Mouse (Mus musculus) midbrain, embryonic 15.5 days (tissue): ENCODE results near the gene Fryl. TPM values are rescaled to one million over a fixed set of nuclear protein-coding genes. Genes with fewer than 3 reads are reported as not detected.

ENCODE experiments used
- ATAC-seq: fragments of 200-750 bp; cut with Nextera tagmentation; replicated peaks from 2 replicates; pipeline ENCODE4 v1.8.0; 2017; ENCODE audit warnings: moderate TSS enrichment
- H3K27ac ChIP-seq: fragments of 300-500 bp; sonication (generic); 2 replicates; pipeline ENCODE4 v1.5.1; 2015; ENCODE audit warnings: mild to moderate bottlenecking, inconsistent platforms
- H3K27me3 ChIP-seq: fragments of 300-500 bp; sonication (generic); replicated peaks from 2 replicates; pipeline ENCODE4 v1.6.1; 2015; ENCODE audit warnings: inconsistent platforms
- H3K36me3 ChIP-seq: fragments of 300-500 bp; sonication (generic); replicated peaks from 2 replicates; pipeline ENCODE4 v1.6.1; 2015; ENCODE audit warnings: inconsistent platforms
- H3K4me1 ChIP-seq: fragments of 300-500 bp; sonication (generic); 2 replicates; pipeline ENCODE4 v1.6.1; 2015; ENCODE audit warnings: inconsistent platforms
- H3K4me2 ChIP-seq: fragments of 300-500 bp; sonication (generic); 2 replicates; pipeline ENCODE4 v1.6.1; 2015; ENCODE audit warnings: inconsistent platforms, mild to moderate bottlenecking, moderate library complexity
- H3K4me3 ChIP-seq: fragments of 300-500 bp; sonication (generic); 2 replicates; pipeline ENCODE4 v1.5.1; 2015; ENCODE audit warnings: mild to moderate bottlenecking, inconsistent platforms
- H3K9ac ChIP-seq: fragments of 300-500 bp; sonication (generic); 2 replicates; pipeline ENCODE4 v1.6.1; 2015; ENCODE audit warnings: mild to moderate bottlenecking, inconsistent platforms
- H3K9me3 ChIP-seq: fragments of 300-500 bp; sonication (generic); 2 replicates; pipeline ENCODE4 v1.6.1; 2016; ENCODE audit warnings: inconsistent platforms
- WGBS: fragments of 180-500 bp; shearing (Covaris S2); methylation state at CpG from one replicate; pipeline ENCODE4 v1.1.7; 2015; ENCODE audit warnings: mixed read lengths; 5-methylcytosine and 5-hydroxymethylcytosine counted together
- polyA plus RNA-seq: library from polyadenylated mRNA; unstranded; fragments of >200 nt; fragmentation: Nextera tagmentation; extraction: Ambion mirVana; gene quantifications from 2 replicates; pipeline ENCODE4 v1.2.1, GENCODE M21; 2015

Fryl gene
- polyA plus RNA-seq, 1 experiment from 2014 or later, result 47.5 TPM

DNA sequence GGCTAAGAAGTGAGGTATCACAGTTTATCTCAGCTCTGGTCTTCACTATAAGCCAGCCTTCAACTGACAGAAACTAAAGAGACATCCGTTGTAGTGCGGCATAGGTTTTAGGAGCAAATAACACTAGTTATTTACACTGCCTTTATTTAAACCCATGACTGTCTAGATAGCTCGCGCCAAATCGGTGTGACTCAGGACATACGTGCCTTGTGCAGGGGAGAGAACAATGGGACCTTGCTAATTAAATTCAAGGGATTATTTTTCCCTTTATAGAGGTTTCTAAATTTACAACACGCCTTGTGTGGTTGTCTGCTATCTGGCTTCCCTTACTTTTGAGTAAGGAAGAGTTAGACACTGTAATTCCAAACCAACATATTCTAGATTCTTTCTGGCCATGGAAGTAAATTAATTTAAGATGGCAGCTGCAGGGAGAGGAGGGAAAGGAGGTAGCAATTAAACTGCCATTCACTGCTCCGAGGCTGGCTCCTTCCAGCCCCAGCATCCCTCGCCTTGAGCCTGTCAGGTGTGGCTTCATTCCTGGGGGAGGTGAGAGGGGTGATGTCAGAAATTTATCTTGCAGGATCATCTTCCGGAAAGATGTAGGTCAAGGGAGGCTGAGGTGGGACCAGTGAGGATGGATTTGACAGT is 154.0 kb downstream of the Fryl start:
- no peak overlapping the region for H3K27ac ChIP-seq
- H3K9me3 ChIP-seq, result no peaks in the 10 kb centered on the region
- H3K9ac ChIP-seq, result no peak overlapping the region
- ATAC-seq, result no peak
- H3K4me1 ChIP-seq, result no peaks in the 10 kb centered on the region
- no peak overlapping the region for H3K4me2 ChIP-seq
- no peaks in the 10 kb centered on the region for H3K27me3 ChIP-seq
- H3K36me3 ChIP-seq, result peaks cover 7% of the 10 kb centered on the region; the same call in 1 of the 2 replicates
- 66% methylated on average over 10 of the region's 10 CpGs for WGBS
- no peak overlapping the region for H3K4me3 ChIP-seq

DNA sequence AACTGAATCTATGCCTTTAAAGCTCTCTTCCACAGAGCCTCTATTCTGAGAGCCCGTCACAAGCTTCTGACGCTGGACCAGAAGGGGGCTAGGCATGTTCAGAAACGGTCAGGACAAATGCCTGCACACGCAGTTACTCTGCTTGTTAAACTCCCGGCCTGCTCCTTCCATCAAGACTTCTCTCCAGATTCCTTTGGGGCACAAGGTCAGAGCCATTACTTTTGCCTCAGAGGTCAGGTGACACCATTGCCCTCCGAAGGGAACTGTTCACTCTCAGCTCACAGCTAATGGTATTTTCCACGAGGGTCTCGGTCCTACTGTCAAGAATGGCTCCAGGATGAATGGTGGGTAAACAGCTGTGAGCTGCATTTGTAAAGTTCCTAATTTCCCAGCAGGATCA is 164.2 kb downstream of the Fryl start:
- Histone ChIP-seq H3K27me3 (no peaks in the 10 kb centered on the region), H3K4me2 (no peak overlapping the region), H3K36me3 (peaks cover 40% of the 10 kb centered on the region), H3K9ac (no peak overlapping the region), H3K9me3 (no peaks in the 10 kb centered on the region), H3K27ac (no peak overlapping the region), H3K4me3 (no peak overlapping the region), H3K4me1 (no peaks in the 10 kb centered on the region)
- ATAC-seq, result no peak
- 84% methylated on average over 8 of the region's 8 CpGs for WGBS

DNA sequence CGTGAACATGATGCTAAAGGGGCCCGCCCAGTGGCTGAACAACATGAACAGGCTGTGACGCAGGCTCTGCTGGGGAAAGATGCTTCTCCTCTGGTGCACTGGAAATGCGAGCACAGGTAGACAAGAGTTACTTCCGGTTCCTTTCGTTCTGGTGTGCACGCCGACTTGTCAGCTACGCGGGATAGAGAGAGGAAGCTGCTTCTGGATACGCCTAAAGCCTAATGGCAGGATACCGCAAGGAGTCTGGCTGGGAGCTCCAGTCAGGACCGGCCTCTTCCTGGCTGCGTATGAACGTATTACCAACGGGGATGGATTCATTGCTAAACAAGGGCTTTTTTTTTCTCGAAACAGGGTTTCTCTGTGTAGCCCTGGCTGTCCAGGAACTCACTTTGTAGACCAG is 167.3 kb downstream of the Fryl start:
- H3K4me2 ChIP-seq, result no peak overlapping the region
- H3K9ac ChIP-seq, result no peak overlapping the region
- no peaks in the 10 kb centered on the region for H3K4me1 ChIP-seq
- H3K9me3 ChIP-seq, result no peaks in the 10 kb centered on the region
- H3K36me3 ChIP-seq, result peaks cover 36% of the 10 kb centered on the region
- WGBS, result 97% methylated on average over 17 of the region's 17 CpGs
- no peaks in the 10 kb centered on the region for H3K27me3 ChIP-seq
- H3K27ac ChIP-seq, result no peak overlapping the region
- ATAC-seq, result no peak
- H3K4me3 ChIP-seq, result no peak overlapping the region

DNA sequence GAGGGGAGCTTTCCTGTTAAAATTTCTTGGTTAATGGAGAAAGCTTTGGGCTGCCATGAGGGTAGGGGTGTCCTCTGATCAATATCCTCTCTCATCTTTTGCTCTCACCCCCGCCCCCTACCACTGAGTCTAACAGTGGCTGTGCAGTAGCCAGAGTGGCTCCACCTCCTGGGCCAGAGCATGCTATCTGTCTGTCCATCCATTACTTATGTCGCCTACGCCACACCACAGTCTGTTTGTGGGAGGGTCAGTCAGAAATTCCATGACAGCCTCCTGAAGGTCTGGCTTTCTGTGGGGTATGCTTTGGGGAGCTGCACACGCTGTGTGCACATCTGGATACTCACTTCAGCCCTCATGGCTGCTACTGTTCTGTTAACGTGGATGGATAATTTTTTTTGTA is 174.9 kb downstream of the Fryl start:
- H3K4me2 ChIP-seq, result no peak overlapping the region
- H3K27me3 ChIP-seq, result no peaks in the 10 kb centered on the region
- H3K9ac ChIP-seq, result no peak overlapping the region
- H3K4me3 ChIP-seq, result no peak overlapping the region
- WGBS, result 94% methylated on average over 5 of the region's 5 CpGs
- no peak for ATAC-seq
- no peaks in the 10 kb centered on the region for H3K4me1 ChIP-seq
- H3K27ac ChIP-seq, result no peak overlapping the region
- peaks cover 40% of the 10 kb centered on the region for H3K36me3 ChIP-seq
- H3K9me3 ChIP-seq, result no peaks in the 10 kb centered on the region

DNA sequence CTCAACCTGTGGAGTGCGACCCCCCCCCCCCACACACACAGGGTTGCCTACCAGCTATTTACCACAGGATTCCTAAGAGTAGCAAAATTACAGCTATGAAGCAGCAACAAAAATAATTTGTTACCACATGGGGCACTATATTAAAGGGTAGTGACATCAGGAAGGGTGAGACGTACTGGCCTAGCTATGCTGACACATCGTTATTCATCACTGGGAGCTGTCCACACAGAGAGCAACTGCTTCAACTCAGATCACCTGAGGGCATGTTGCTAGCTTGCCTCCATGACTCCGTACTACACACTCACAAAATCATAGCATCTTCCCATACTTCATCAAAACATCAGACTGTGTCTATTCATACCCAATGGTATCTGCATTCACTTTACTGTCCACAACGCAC is 176.6 kb downstream of the Fryl start:
- Histone ChIP-seq H3K4me1 (no peaks in the 10 kb centered on the region), H3K27me3 (no peaks in the 10 kb centered on the region), H3K27ac (no peak overlapping the region), H3K36me3 (peaks cover 51% of the 10 kb centered on the region), H3K4me2 (no peak overlapping the region), H3K9ac (no peak overlapping the region), H3K9me3 (no peaks in the 10 kb centered on the region), H3K4me3 (no peak overlapping the region)
- 88% methylated on average over 5 of the region's 5 CpGs for WGBS
- ATAC-seq, result no peak

DNA sequence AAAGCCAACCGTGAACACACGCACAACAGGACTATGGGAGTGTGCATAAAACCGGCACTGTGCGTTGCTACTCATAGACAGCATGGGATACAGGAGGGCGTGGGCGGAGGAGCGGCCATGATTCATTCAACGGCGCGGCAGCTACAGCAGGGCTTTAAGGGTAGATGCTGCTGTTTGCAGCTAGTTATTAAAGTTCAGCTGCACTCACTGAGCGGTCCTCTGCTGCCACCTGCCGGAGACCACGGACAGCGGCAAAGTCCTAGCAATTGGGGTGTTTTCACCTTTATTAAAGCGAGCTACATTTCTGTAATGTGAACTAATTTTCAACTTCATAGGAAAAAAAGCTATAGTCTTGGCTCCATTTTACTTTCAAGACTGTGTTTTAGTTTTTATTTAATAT is 185.1 kb downstream of the Fryl start:
- no peak overlapping the region for H3K4me3 ChIP-seq
- H3K4me1 ChIP-seq, result no peaks in the 10 kb centered on the region
- H3K27me3 ChIP-seq, result no peaks in the 10 kb centered on the region
- 34% methylated on average over 15 of the region's 15 CpGs for WGBS
- no peak overlapping the region for H3K27ac ChIP-seq
- no peaks in the 10 kb centered on the region for H3K9me3 ChIP-seq
- ATAC-seq, result peak; percentile 74
- H3K9ac ChIP-seq, result no peak overlapping the region
- H3K4me2 ChIP-seq, result no peak overlapping the region
- H3K36me3 ChIP-seq, result peaks cover 40% of the 10 kb centered on the region

DNA sequence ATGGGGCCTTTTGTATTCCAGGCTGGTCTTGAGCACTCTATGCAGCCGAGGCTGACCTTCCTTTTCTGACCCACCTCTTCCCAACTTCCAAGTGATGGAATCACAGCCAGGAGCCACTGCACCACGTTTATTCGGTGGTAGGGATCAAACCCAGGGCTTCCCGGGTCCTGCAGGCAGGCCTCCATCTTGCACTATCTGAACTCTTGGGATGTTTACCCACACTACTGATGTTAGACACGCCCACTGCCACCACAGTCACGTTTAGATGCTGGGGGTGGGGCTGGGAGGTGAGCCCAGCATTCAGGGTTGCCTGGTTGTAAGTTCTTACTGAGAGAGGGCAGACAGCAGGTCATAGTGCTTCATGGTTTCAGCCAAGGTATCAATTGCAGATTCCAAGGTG is 189.5 kb downstream of the Fryl start:
- Histone ChIP-seq H3K27ac (no peak overlapping the region), H3K9me3 (no peaks in the 10 kb centered on the region), H3K36me3 (peaks cover 20% of the 10 kb centered on the region), H3K9ac (no peak overlapping the region), H3K4me2 (no peak overlapping the region), H3K4me1 (no peaks in the 10 kb centered on the region), H3K4me3 (no peak overlapping the region), H3K27me3 (no peaks in the 10 kb centered on the region)
- ATAC-seq, result no peak
- 55% methylated on average over 6 of the region's 6 CpGs for WGBS

DNA sequence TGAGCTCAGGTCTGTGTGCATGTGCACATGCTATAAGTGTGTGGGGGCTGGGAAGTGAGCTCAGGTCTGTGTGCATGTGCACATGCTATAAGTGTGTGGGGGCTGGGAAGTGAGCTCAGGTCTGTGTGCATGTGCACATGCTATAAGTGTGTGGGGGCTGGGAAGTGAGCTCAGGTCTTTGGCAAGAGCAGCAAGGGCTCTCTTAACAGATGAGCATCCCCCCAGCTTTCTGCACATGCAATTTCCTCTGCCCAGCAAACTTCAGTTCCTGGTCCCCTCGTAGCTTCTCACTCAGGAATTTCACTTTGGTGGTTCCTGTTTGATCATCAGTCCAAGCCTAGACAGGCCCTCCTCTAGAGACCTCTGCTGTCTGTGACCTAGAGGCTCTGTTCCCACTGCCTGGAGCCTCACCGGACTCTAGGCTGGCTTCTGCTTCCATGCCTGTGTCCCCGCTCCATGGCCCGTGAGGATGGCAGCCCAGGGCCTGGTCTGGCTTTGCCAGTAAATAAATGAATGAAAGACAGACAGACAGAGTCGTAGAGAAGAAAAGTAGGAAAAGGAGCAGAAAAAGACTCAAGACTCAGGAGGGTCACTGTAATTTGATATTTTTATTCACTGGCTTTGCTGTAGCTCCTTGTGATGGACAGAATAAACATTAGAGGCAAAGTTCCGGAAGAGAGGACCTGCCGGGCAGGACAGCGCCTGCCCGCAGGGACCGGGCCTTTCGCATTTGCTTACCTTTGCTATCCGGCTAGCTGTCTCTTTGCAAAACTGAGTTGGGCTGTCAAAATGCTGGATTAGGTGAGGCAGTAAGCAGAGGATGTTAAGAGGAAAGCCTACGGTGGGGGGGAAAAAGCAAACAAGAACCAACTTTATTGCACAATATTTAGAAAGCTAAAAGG is 192.4 kb downstream of the Fryl start:
- H3K9ac ChIP-seq, result no peak overlapping the region
- 83% methylated on average over 13 of the region's 13 CpGs for WGBS
- no peak overlapping the region for H3K4me3 ChIP-seq
- H3K27me3 ChIP-seq, result no peaks in the 10 kb centered on the region
- peaks cover 12% of the 10 kb centered on the region for H3K36me3 ChIP-seq
- no peak overlapping the region for H3K27ac ChIP-seq
- H3K4me1 ChIP-seq, result 0 out of 2 replicates have a peak, but pooled peaks cover 4% of the 10 kb centered on the region
- ATAC-seq, result no peak
- H3K9me3 ChIP-seq, result no peaks in the 10 kb centered on the region
- H3K4me2 ChIP-seq, result no peak overlapping the region

DNA sequence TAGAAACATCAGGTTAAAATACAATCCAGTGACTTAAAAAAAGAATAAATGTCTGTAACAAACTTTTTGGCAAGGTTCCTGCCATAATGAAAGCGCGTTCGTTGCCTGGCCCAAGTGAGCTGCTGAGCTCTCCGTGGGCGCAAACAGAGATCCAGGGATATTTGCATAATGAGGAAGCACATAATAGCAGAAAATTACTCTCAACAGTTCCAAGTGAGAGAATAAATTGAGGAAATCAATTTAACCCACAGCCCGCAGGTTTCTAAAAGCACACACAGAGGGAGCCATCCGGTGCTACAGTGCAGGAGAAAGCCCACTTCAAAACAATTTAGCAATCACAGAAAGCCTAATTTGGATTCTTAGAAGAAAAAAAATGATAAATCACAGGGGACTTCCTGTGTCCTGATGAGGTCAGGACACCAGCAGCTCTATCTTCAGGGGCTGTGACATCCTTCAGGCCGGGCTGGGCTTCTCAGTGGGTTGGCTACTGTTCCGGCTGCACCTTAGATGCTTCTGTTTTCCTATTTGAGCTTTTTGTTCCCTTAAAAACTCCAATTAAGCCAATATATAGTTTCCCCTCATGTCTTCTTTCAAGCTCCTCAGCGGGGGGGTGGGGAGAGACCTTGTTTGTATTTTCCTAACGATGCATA is 194.8 kb downstream of the Fryl start:
- Histone ChIP-seq H3K4me3 (no peak overlapping the region), H3K36me3 (peaks cover 16% of the 10 kb centered on the region), H3K4me1 (0 out of 2 replicates have a peak, but pooled peaks cover 4% of the 10 kb centered on the region), H3K27me3 (no peaks in the 10 kb centered on the region), H3K9ac (no peak overlapping the region), H3K9me3 (no peaks in the 10 kb centered on the region), H3K4me2 (no peak overlapping the region), H3K27ac (peak overlapping the region; percentile 13; the same call in 1 of the 2 replicates)
- ATAC-seq, result no peak; the same call in 1 of the 2 replicates
- 48% methylated on average over 11 of the region's 11 CpGs for WGBS

DNA sequence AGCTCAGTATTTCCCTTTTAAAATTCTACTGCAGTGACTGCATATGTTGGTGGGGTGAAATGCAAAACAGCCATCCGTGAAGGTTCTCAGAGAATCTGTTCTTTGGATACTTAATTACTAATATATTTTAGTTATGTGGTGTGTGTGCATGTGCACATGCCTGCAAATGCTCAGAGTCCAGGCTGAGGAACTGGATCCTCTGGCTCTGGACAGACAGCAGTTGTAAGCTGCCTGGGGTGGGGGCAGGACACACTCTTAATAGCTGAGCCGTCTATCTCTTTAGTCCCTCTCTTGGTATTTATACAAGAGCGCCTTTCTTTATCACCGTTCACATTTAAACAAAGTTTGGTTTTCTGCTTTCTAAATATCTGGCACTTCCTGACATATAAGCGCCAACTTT is 199.5 kb downstream of the Fryl start:
- Histone ChIP-seq H3K27me3 (no peaks in the 10 kb centered on the region), H3K4me1 (0 out of 2 replicates have a peak, but pooled peaks cover 4% of the 10 kb centered on the region), H3K4me3 (no peak overlapping the region), H3K4me2 (no peak overlapping the region), H3K27ac (no peak overlapping the region), H3K36me3 (peaks cover 22% of the 10 kb centered on the region), H3K9ac (no peak overlapping the region), H3K9me3 (no peaks in the 10 kb centered on the region)
- no peak for ATAC-seq
- WGBS, result 97% methylated on average over 5 of the region's 5 CpGs

DNA sequence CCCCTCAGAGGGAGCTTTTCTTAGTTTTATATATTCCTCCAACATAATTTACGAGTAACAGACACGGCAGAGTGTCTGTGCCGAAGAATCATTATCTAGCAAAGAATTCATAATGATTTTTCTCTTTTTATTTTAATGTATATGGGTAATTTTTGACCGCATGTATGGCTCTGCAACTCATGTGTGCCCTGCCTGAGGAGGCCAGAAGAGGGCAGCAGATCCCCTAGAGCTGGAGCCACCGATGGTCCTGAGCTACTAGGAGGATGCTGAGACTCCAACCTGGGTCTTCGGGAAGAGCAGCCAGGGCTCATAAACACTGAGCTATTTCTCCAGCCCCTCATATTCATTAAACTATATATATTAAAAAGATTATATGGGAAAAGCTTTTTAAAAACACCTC is 200.0 kb downstream of the Fryl start:
- Histone ChIP-seq H3K36me3 (peaks cover 26% of the 10 kb centered on the region), H3K4me3 (no peak overlapping the region), H3K9ac (no peak overlapping the region), H3K9me3 (no peaks in the 10 kb centered on the region), H3K4me2 (no peak overlapping the region), H3K4me1 (0 out of 2 replicates have a peak, but pooled peaks cover under 1% of the 10 kb centered on the region), H3K27ac (no peak overlapping the region), H3K27me3 (no peaks in the 10 kb centered on the region)
- no peak for ATAC-seq
- WGBS, result 94% methylated on average over 6 of the region's 6 CpGs

DNA sequence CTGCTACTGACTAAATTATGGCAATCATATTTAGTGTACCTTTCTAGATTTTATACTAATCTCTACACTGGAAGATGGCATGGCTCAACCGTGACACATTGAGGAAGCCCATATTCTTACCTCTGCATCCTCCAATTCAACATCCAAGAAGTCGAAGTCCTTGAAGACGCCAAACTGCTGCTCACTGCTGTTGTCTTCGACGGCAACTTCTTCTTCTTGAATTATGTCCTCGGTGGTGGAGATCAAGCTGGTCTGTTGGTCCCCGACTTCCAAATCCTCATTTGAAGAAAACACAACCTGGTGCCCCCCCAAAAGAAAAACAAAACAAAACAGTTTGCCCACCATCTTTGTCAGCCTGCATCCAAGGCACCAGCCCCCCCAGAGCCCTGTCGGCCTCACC is 202.5 kb downstream of the Fryl start:
- ATAC-seq, result no peak
- H3K9ac ChIP-seq, result no peak overlapping the region
- WGBS, result 98% methylated on average over 8 of the region's 8 CpGs
- no peak overlapping the region for H3K27ac ChIP-seq
- H3K4me3 ChIP-seq, result no peak overlapping the region
- peaks cover 45% of the 10 kb centered on the region for H3K36me3 ChIP-seq
- no peaks in the 10 kb centered on the region for H3K4me1 ChIP-seq
- no peaks in the 10 kb centered on the region for H3K27me3 ChIP-seq
- no peaks in the 10 kb centered on the region for H3K9me3 ChIP-seq
- no peak overlapping the region for H3K4me2 ChIP-seq
